In genomic region chr10:68961376-68961775, GRCm38 (mm10) we compare ENCODE assay signal across 26 mouse cellular contexts.
"Had no signal": no experiment of that assay in that cellular context is flagged by ENCODE, and none has a peak within 500 bp of the region (broad histone marks: within the 10 kb centered on the region; RNA-seq: fewer than 3 reads in every experiment).

No protein-coding gene starts in this region.

- H3K4me2 ChIP-seq: heart, embryonic 13.5 days; heart, embryonic 15.5 days; hindbrain, embryonic 13.5 days; hindbrain, embryonic 15.5 days; kidney, embryonic 15.5 days; limb, embryonic 13.5 days; limb, embryonic 15.5 days; liver, embryonic 12.5 days had no signal

- H3K27me3 ChIP-seq: heart, embryonic 13.5 days; heart, embryonic 15.5 days; hindbrain, embryonic 13.5 days; hindbrain, embryonic 15.5 days; kidney, embryonic 15.5 days; limb, embryonic 13.5 days; limb, embryonic 15.5 days; liver, embryonic 12.5 days had no signal

- ATAC-seq: hindbrain, postnatal 0 days; intestine, embryonic 16.5 days; liver, embryonic 12.5 days had no signal

- H3K27ac ChIP-seq: gastrocnemius, adult 2 months; heart, embryonic 10.5 days; heart, embryonic 13.5 days; heart, embryonic 15.5 days; hindbrain, embryonic 13.5 days; hindbrain, embryonic 15.5 days; hindbrain, postnatal 0 days; kidney, embryonic 15.5 days; kidney, postnatal 0 days; limb, embryonic 13.5 days; limb, embryonic 15.5 days; liver, embryonic 12.5 days had no signal

- H3K4me1 ChIP-seq: heart, embryonic 15.5 days; hindbrain, embryonic 13.5 days; hindbrain, embryonic 15.5 days; kidney, embryonic 15.5 days; limb, embryonic 15.5 days; liver, embryonic 12.5 days had no signal

- H3K4me3 ChIP-seq: gastrocnemius, adult 2 months; heart, embryonic 10.5 days; heart, embryonic 13.5 days; heart, embryonic 15.5 days; hindbrain, embryonic 13.5 days; hindbrain, embryonic 15.5 days; kidney, embryonic 15.5 days; limb, embryonic 13.5 days; limb, embryonic 15.5 days; liver, embryonic 12.5 days had no signal

- H3K9me3 ChIP-seq: heart, embryonic 10.5 days; heart, embryonic 15.5 days; hindbrain, embryonic 15.5 days; kidney, embryonic 15.5 days; limb, embryonic 13.5 days; limb, embryonic 15.5 days had no signal

- DNase-seq: gastrocnemius, adult 2 months; gastrocnemius, postnatal 10 days; gastrocnemius, postnatal 25 days; heart, adult 18-20 months; heart, postnatal 14 days; heart, postnatal 36 days; kidney, adult 11 months; kidney, adult 2 months; kidney, adult 9 months; kidney, postnatal 14 days; kidney, postnatal 36 days; layer of hippocampus, adult 9-11 months; layer of hippocampus, postnatal 36 days; left cerebral cortex, postnatal 4 days had no signal

- H3K36me3 ChIP-seq: heart, embryonic 10.5 days; heart, embryonic 13.5 days; heart, embryonic 15.5 days; hindbrain, embryonic 13.5 days; hindbrain, embryonic 15.5 days; kidney, embryonic 15.5 days; limb, embryonic 13.5 days; limb, embryonic 15.5 days; liver, embryonic 12.5 days had no signal

- H3K9ac ChIP-seq: heart, embryonic 13.5 days; heart, embryonic 15.5 days; hindbrain, embryonic 13.5 days; hindbrain, embryonic 15.5 days; kidney, embryonic 15.5 days; limb, embryonic 13.5 days; limb, embryonic 15.5 days; liver, embryonic 12.5 days had no signal
